Mouse (Mus musculus): ENCODE results near the gene Oma1. TPM values are rescaled to one million over a fixed set of nuclear protein-coding genes. Genes with fewer than 3 reads are reported as not detected.

Oma1 gene
- polyA plus RNA-seq, 1 experiment from 2014 or later = 21.8 TPM

DNA sequence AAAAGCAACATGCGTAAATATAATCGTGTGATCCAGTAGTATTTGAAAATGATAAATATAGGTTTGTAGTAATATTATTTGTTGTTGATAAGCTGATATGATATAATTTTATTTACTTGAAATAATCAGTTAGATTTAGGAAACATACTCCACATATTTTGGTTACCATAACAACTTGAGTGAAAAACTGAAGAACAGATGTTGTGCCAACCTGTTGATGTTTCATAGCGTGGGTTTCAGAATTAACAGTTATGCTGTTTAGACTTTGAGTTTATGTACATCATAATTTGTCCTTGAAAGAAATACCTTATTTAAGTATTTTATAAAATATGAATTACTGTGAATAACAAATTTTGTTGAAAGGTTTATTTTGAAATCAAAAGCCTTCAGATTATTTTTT is 43.8 kb downstream of the Oma1 start:
- whole genome bisulfite sequencing = 85% methylated on average over 3 of the region's 3 CpGs
- ATAC-seq (ENCODE audit: insufficient read depth) = no peak
- no peak overlapping the region for H3K4me2 ChIP-seq
- no peak overlapping the region for H3K27ac ChIP-seq (ENCODE audit: low read depth)
- no peaks in the 10 kb centered on the region for H3K4me1 ChIP-seq (ENCODE audit: insufficient read depth)
- no peak for TF ChIP-seq CTCF (IDR thresholded peaks at IDR 0.05; ENCODE audit: low read depth)
- no peaks in the 10 kb centered on the region for H3K27me3 ChIP-seq (ENCODE audit: insufficient read depth, low read length)
- no peak overlapping the region for H3K4me3 ChIP-seq (ENCODE audit: low read depth, low read length)
- no peak overlapping the region for H3K9ac ChIP-seq
- DNase-seq = no peak
- no peaks in the 10 kb centered on the region for H3K9me3 ChIP-seq (ENCODE audit: low read depth, low read length)
- H3K36me3 ChIP-seq (ENCODE audit: insufficient read depth) = no peaks in the 10 kb centered on the region

GRCm38 (mm10) chr4:103358941-103359448 is 45.4 kb downstream of the Oma1 start:
- no peak for TF ChIP-seq CTCF (IDR thresholded peaks at IDR 0.05; ENCODE audit: low read depth)
- WGBS = 79% methylated on average over 9 of the region's 9 CpGs
- Histone ChIP-seq H3K4me1 (ENCODE audit: insufficient read depth) (no peaks in the 10 kb centered on the region), H3K36me3 (ENCODE audit: insufficient read depth) (no peaks in the 10 kb centered on the region), H3K4me2 (no peak overlapping the region), H3K27me3 (ENCODE audit: insufficient read depth, low read length) (no peaks in the 10 kb centered on the region), H3K9me3 (ENCODE audit: low read depth, low read length) (no peaks in the 10 kb centered on the region), H3K9ac (no peak overlapping the region), H3K4me3 (ENCODE audit: low read depth, low read length) (no peak overlapping the region), H3K27ac (ENCODE audit: low read depth) (no peak overlapping the region)
- ATAC-seq (ENCODE audit: insufficient read depth) (no peak), DNase-seq (no peak)

DNA sequence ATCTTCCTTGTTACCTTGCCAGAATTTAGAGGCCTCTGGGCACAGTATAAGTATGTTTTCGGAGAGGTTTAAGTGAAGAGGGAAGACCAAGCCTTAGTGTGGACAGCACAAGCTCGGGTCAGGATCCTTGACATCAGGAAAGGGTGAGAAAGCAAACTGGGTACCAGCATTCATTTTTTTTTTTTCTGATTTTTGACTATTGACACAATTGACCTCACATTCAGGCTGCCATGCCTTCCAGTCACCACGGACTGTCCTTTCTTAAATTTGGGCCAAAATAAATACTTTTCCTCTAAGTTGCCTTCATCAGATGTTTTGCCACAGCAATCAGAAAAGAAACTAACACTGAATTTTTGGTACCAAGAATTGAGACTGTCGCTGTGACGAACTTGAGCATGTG is 68.6 kb downstream of the Oma1 start:
- no peaks in the 10 kb centered on the region for H3K4me1 ChIP-seq (ENCODE audit: insufficient read depth)
- H3K27ac ChIP-seq (ENCODE audit: low read depth) = no peak overlapping the region
- no peak overlapping the region for H3K4me2 ChIP-seq
- no peak for DNase-seq
- no peak for TF ChIP-seq CTCF (IDR thresholded peaks at IDR 0.05; ENCODE audit: low read depth)
- no peak overlapping the region for H3K9ac ChIP-seq
- H3K4me3 ChIP-seq (ENCODE audit: low read depth, low read length) = no peak overlapping the region
- H3K36me3 ChIP-seq (ENCODE audit: insufficient read depth) = no peaks in the 10 kb centered on the region
- H3K9me3 ChIP-seq (ENCODE audit: low read depth, low read length) = no peaks in the 10 kb centered on the region
- no peak for ATAC-seq (ENCODE audit: insufficient read depth)
- no peaks in the 10 kb centered on the region for H3K27me3 ChIP-seq (ENCODE audit: insufficient read depth, low read length)
- 87% methylated on average over 5 of the region's 5 CpGs for WGBS

DNA sequence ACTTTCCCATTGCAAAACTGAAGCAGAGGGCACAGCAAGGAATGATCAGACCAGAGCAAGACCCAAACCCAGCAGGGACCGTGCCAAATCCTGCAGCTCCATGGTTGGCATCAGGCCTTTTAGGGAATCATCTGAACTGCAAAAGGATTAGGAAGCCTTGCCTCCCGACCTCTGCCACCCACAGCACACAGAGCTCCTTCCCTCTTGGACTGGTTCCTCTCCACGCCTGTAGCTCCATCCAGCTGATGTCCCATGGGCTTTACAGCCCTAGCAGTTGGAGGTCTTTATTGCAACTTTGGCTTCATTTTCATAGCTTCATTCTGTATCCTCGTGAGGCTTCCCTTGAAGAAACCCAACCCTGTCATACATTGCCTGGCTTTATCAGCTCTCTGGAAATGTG is 71.4 kb downstream of the Oma1 start:
- Histone ChIP-seq H3K36me3 (ENCODE audit: insufficient read depth) (no peaks in the 10 kb centered on the region), H3K9ac (no peak overlapping the region), H3K27me3 (ENCODE audit: insufficient read depth, low read length) (no peaks in the 10 kb centered on the region), H3K9me3 (ENCODE audit: low read depth, low read length) (no peaks in the 10 kb centered on the region), H3K27ac (ENCODE audit: low read depth) (no peak overlapping the region), H3K4me3 (ENCODE audit: low read depth, low read length) (no peak overlapping the region), H3K4me1 (ENCODE audit: insufficient read depth) (no peaks in the 10 kb centered on the region), H3K4me2 (no peak overlapping the region)
- WGBS = 70% methylated on average over 4 of the region's 4 CpGs
- DNase-seq (no peak), ATAC-seq (ENCODE audit: insufficient read depth) (no peak)
- TF ChIP-seq CTCF (IDR thresholded peaks at IDR 0.05; ENCODE audit: low read depth) = no peak

DNA sequence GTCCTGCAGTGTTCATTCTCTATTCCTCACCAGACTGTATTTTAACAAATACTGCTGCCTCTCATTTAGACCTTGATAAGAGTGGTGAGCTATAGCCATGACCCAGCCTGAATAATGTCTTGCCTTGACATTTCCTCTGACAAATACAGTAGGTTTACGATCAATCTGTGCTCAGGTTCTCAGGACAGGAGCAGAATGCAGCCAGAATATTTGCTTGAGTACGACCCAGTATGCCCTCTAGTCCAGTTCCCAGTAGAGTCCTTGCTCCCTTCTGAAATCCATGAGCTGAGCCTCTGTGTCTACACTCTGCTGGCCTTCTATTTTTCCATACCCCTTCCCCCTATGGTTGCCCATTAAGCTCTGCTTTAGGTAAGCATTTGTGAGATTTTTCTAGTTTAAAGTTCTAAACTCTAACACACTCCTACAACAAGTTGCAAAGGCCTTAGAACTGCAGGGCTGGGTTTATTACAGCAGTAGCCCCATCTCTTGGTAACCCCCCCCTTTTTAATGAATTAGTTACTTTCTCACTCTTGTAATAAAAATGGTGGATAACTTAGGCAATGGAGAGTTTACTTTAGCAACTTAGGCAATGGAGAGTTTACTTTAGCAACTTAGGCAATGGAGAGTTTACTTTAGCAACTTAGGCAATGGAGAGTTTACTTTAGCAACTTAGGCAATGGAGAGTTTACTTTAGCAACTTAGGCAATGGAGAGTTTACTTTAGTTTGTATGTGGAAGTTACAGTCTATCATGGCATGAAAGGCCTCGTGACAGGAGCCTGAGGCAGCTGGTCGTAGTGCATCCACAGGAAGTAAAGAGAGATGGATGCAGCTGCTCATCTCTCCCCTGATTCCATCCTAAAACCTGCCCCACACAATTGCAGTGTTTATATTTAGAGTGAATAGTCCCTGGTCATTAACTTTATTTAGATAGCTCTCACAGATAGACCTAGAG is 72.5 kb downstream of the Oma1 start:
- H3K27me3 ChIP-seq (ENCODE audit: insufficient read depth, low read length) = no peaks in the 10 kb centered on the region
- H3K4me2 ChIP-seq = no peak overlapping the region
- H3K4me1 ChIP-seq (ENCODE audit: insufficient read depth) = no peaks in the 10 kb centered on the region
- WGBS = 35% methylated on average over 4 of the region's 4 CpGs
- DNase-seq = peak; percentile 15
- H3K36me3 ChIP-seq (ENCODE audit: insufficient read depth) = no peaks in the 10 kb centered on the region
- no peak for ATAC-seq (ENCODE audit: insufficient read depth)
- H3K27ac ChIP-seq (ENCODE audit: low read depth) = no peak overlapping the region
- H3K9me3 ChIP-seq (ENCODE audit: low read depth, low read length) = no peaks in the 10 kb centered on the region
- no peak overlapping the region for H3K4me3 ChIP-seq (ENCODE audit: low read depth, low read length)
- H3K9ac ChIP-seq = no peak overlapping the region
- TF ChIP-seq CTCF (IDR thresholded peaks at IDR 0.05; ENCODE audit: low read depth) = no peak

DNA sequence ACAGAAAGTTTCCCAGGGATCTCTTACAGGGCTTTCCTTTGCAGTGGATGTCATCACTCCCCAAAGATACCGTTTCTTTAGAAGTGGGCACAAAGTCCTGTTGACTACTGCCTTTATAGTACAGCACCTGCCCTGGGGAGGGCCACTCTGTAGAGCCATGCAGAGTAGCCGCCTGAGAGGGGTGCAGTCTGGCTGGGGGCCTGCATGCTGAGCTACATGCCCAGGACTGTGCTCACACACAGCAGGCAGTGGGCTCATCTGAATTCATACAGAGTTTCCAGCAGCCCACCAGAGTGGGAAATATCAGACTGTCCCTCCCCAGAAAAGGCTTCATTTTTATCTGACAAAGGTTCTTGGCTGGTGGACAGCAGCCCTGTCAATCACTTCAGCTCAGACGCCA is 73.7 kb downstream of the Oma1 start:
- 76% methylated on average over 3 of the region's 3 CpGs for WGBS
- DNase-seq = no peak
- H3K9ac ChIP-seq = no peak overlapping the region
- TF ChIP-seq CTCF (IDR thresholded peaks at IDR 0.05; ENCODE audit: low read depth) = no peak
- no peak overlapping the region for H3K4me3 ChIP-seq (ENCODE audit: low read depth, low read length)
- no peaks in the 10 kb centered on the region for H3K27me3 ChIP-seq (ENCODE audit: insufficient read depth, low read length)
- no peaks in the 10 kb centered on the region for H3K9me3 ChIP-seq (ENCODE audit: low read depth, low read length)
- H3K4me2 ChIP-seq = no peak overlapping the region
- H3K27ac ChIP-seq (ENCODE audit: low read depth) = no peak overlapping the region
- H3K36me3 ChIP-seq (ENCODE audit: insufficient read depth) = no peaks in the 10 kb centered on the region
- no peak for ATAC-seq (ENCODE audit: insufficient read depth)
- no peaks in the 10 kb centered on the region for H3K4me1 ChIP-seq (ENCODE audit: insufficient read depth)

DNA sequence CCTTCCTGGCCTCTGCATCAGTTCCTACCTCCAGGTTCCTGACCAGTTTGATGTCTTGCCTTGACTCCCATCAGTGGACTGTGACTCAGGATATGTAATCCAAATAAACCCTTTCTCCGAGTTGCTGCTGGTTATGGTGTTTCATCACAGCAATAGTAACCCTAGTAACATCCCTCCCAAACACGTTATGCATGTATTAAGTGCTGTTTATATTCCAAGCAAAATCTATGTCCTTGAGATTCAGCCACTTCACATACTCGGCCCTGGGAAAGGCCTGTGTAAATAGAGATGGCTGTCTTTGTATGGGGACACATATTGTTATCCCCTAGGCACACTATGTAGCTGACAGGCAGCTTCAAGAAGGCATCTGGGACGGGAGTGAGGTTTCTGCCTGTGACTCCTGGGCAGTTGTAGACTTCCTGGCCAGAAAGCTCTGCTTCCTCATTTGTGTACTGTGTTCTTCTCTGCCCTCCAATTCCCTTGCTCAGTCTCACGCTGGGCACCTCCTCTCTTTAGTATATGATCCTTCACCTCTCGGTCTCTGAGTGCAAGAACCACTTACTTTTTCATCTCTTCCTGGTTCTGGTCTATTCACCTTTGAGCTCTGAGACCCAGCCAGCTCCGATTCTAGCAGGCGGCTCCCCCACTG is 75.0 kb downstream of the Oma1 start:
- Histone ChIP-seq H3K4me1 (ENCODE audit: insufficient read depth) (no peaks in the 10 kb centered on the region), H3K9ac (no peak overlapping the region), H3K27me3 (ENCODE audit: insufficient read depth, low read length) (no peaks in the 10 kb centered on the region), H3K27ac (ENCODE audit: low read depth) (no peak overlapping the region), H3K4me3 (ENCODE audit: low read depth, low read length) (no peak overlapping the region), H3K4me2 (no peak overlapping the region), H3K36me3 (ENCODE audit: insufficient read depth) (no peaks in the 10 kb centered on the region), H3K9me3 (ENCODE audit: low read depth, low read length) (no peaks in the 10 kb centered on the region)
- no peak for DNase-seq
- no peak for ATAC-seq (ENCODE audit: insufficient read depth)
- TF ChIP-seq CTCF (IDR thresholded peaks at IDR 0.05; ENCODE audit: low read depth) = no peak
- WGBS = 59% methylated on average over 8 of the region's 8 CpGs

Data from lung, embryonic 14.5 days (tissue).